Mouse (Mus musculus): ENCODE data around the gene Rpap3.

DNA sequence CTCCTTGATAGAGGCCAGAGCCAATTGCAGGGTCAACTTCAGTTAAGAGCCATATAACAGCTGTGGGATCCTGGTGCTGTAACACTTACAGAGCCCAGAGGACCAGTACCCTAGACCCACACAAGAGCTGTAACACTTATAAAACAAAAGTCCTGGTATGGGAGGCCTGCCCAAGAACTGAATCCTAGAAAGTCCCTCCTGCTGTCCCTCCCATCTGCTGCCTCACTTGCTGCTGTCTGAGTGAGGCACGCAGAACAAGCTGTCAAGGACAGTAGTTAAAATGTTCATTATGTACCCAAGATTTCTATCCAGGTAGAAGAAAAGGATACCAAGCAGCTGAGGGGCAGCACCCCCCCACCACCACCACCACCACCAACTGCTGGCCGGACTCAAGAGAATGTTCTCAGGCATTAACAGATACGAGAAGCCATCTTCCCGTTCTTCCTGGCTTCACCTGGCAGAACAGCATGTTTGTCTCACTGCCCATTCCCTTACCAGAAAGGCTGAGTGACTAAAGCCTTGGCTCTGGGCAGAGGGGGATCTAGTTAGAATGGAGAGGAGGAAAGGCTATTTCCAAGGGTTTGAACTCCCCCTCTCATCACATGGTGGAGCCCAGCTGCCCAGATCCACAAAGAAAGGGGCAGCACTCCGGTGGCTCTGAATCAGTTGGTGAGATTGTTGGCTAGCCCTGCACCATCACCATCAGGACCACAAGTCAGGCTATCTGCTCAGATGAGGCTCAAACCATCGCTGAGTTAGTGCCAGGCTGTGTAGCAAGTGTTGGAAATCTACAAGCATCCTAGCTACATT lies 18.1 kb upstream of the Rpap3 start:
- TF ChIP-seq CTCF (IDR thresholded peaks at IDR 0.05; ENCODE audit: borderline replicate concordance, insufficient read depth, low read length) (no peak), POLR2A (IDR thresholded peaks at IDR 0.05; ENCODE audit: low read depth, low read length) (no peak)
